In the genomic region with DNA sequence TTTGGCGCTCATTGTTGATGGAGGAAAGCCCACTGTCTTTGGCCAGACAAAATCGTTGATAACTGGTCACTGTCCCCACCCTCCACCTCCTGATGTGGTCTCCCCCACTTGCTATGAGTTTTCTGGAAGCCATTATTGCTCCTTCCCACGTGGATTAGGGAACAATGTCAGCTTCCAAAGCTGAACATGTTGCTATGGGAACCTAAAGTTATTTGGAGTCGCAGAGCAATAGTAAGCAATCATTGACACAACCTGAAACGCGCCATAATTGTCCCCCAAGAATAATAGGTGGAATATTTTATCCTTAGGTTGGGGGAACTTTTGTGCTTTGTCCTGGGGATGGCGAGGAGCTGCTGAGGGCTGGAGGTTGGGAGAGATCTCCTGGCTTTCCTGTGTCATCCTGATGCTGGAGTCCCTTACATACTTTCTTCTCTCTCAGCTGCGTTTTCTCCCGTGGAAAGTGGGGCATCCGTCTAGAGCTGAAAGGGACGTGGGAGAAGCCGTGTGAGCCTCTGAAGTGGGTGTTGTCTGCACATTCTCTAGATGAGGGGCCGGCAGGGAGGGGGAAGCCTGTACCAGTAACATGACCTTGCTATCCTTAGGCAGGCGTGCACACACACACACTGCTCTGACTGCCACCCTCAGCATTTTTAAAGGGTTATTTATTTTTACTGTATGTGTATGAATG, we compare ENCODE assay signal across 17 mouse cellular contexts. TPM values are rescaled to one million over a fixed set of nuclear protein-coding genes. Genes with fewer than 3 reads are reported as not detected.
A peak's percentile ranks its signal among the peaks of the same experiment; 100 is the strongest.
DNase-seq lines count a peak whose midpoint lies in the region; ATAC-seq lines count a peak whose summit lies in the region.
"Had no signal": no experiment of that assay in that cellular context is flagged by ENCODE, and none has a peak within 500 bp of the region (broad histone marks: within the 10 kb centered on the region; RNA-seq: fewer than 3 reads in every experiment).

No protein-coding gene starts in this region.

- no peak for ATAC-seq in hindbrain, embryonic 15.5 days (ENCODE audit: low FRiP score, low read depth)
- no peak for ATAC-seq in hindbrain, embryonic 12.5 days (ENCODE audit: low FRiP score)
- ATAC-seq: activated CD4-positive, CD25-positive, alpha-beta regulatory T cell, adult 4 months; CD4-positive, CD25-positive, alpha-beta regulatory T cell, adult 4 months had no signal

- no peaks in the 10 kb centered on the region for H3K27me3 ChIP-seq in hindbrain, embryonic 15.5 days
- 0 out of 2 replicates have a peak, but pooled peaks cover 2% of the 10 kb centered on the region for H3K27me3 ChIP-seq in hindbrain, embryonic 12.5 days
- H3K27me3 ChIP-seq: embryonic facial prominence, embryonic 12.5 days; limb, embryonic 15.5 days had no signal

- peaks cover 12% of the 10 kb centered on the region for H3K4me1 ChIP-seq in hindbrain, embryonic 15.5 days (replicated peaks)
- peaks cover 10% of the 10 kb centered on the region for H3K4me1 ChIP-seq in hindbrain, embryonic 12.5 days

- 29% methylated on average over 14 of the region's 14 CpGs for WGBS in hindbrain, embryonic 15.5 days
- WGBS in hindbrain, embryonic 12.5 days = 43% methylated on average over 14 of the region's 14 CpGs

- no peaks in the 10 kb centered on the region for H3K9me3 ChIP-seq in hindbrain, embryonic 15.5 days
- H3K9me3 ChIP-seq in hindbrain, embryonic 12.5 days (replicated peaks) = no peaks in the 10 kb centered on the region
- H3K9me3 ChIP-seq: embryonic facial prominence, embryonic 12.5 days; limb, embryonic 15.5 days had no signal

- no peak overlapping the region for H3K9ac ChIP-seq in hindbrain, embryonic 15.5 days
- no peak overlapping the region for H3K9ac ChIP-seq in hindbrain, embryonic 12.5 days
- H3K9ac ChIP-seq: embryonic facial prominence, embryonic 12.5 days; limb, embryonic 15.5 days; lung, embryonic 14.5 days had no signal

- DNase-seq in brain, embryonic 18.5 days (ENCODE audit: low read depth, low spot score) = peak; percentile 10
- peak; percentile 19 to 35 for DNase-seq in left cerebral cortex, adult 9 months (ENCODE audit: low spot score in 2 of 2)
- peak; percentile 65 to 68 for DNase-seq in right cerebral cortex, adult 2 months (ENCODE audit: low spot score in 2 of 2)
- DNase-seq in gastrocnemius, postnatal 10 days = no peak
- no peak for DNase-seq in B cell, adult 2 months
- DNase-seq: cerebellum, postnatal 10 days; lung, embryonic 14.5 days had no signal

- H3K4me2 ChIP-seq in hindbrain, embryonic 15.5 days = no peak overlapping the region
- H3K4me2 ChIP-seq in hindbrain, embryonic 12.5 days (replicated peaks) = no peak overlapping the region
- H3K4me2 ChIP-seq: embryonic facial prominence, embryonic 12.5 days; limb, embryonic 15.5 days; lung, embryonic 14.5 days had no signal

- H3K36me3 ChIP-seq in hindbrain, embryonic 15.5 days = no peaks in the 10 kb centered on the region
- H3K36me3 ChIP-seq in hindbrain, embryonic 12.5 days = no peaks in the 10 kb centered on the region
- H3K36me3 ChIP-seq: embryonic facial prominence, embryonic 12.5 days; limb, embryonic 15.5 days had no signal

- H3K27ac ChIP-seq in hindbrain, embryonic 15.5 days (replicated peaks) = peak overlapping the region; percentile 2; the same call in 1 of the 2 replicates
- H3K27ac ChIP-seq in hindbrain, embryonic 12.5 days = no peak overlapping the region
- H3K27ac ChIP-seq: embryonic facial prominence, embryonic 12.5 days; limb, embryonic 15.5 days; stomach, postnatal 0 days had no signal

- no peak overlapping the region for H3K4me3 ChIP-seq in hindbrain, embryonic 15.5 days
- no peak overlapping the region for H3K4me3 ChIP-seq in hindbrain, embryonic 12.5 days
- H3K4me3 ChIP-seq: embryonic facial prominence, embryonic 12.5 days; limb, embryonic 15.5 days had no signal

RNA-seq across cellular contexts. Expression of gene Htr1d, which starts 49.7 kb away (rescaled TPM):
- polyA plus RNA-seq in hindbrain, embryonic 15.5 days (2015; fragmentation: Nextera tagmentation; extraction: Ambion mirVana) = 1.9 and 3.3 TPM in 2 replicates
- polyA plus RNA-seq in hindbrain, embryonic 12.5 days (2016; fragmentation: Nextera tagmentation; extraction: Ambion mirVana) = 0.26 and 0.50 TPM in 2 replicates
- total RNA-seq in gastrocnemius, postnatal 10 days (2021) = under 1 TPM in 1 of 2 experiments, not detected in 1; 0.07 TPM
- total RNA-seq: gastrocnemius, adult 18-20 months; hematopoietic stem cell, adult 5-6 weeks; megakaryocyte, adult 5-6 weeks had no signal
- polyA plus RNA-seq: CD4-positive, CD25-positive, alpha-beta regulatory T cell, adult 4 months; lung, embryonic 14.5 days had no signal

Comparison
In these comparisons a context has a peak if more than half of its experiments do, and no peak if none do; other contexts are left out.
1. DNase-seq: peak in brain, embryonic 18.5 days (single experiment), left cerebral cortex, adult 9 months (2 of 2) and right cerebral cortex, adult 2 months (2 of 2); none in gastrocnemius, postnatal 10 days (single experiment) and B cell, adult 2 months (0 of 2).